Mouse (Mus musculus) CH12F3 (cell line): ENCODE results near the gene BC035947.
"Not testable (repeated sequence)": the region's sequence is repeated elsewhere in the genome, so short reads cannot be mapped to it uniquely, and the experiment has no call there.

ENCODE experiments used
- in situ Hi-C: fragments of 300-500 bp; cut with MboI; formaldehyde crosslinking; loops from 2 replicates; pipeline ENCODE4 v1.14.3; 2020; ENCODE audit warnings: low sequenced_read_pairs

Gene BC035947

GRCm38 (mm10) chr1:78502527-78502926 lies 9.4 kb downstream of the BC035947 start:
- in situ Hi-C loops, result no loop called here

GRCm38 (mm10) chr1:78501856-78502255 lies 10.1 kb downstream of the BC035947 start:
- in situ Hi-C loops, result not testable (repeated sequence)

- in situ Hi-C loops, result no loop called here
Observed at GRCm38 (mm10) chr1:78501036-78501435, 10.9 kb downstream of the BC035947 start.

- in situ Hi-C loops, result no loop called here
Observed at GRCm38 (mm10) chr1:78490143-78490542, 21.8 kb downstream of the BC035947 start.

- in situ Hi-C loops, result no loop called here
Observed at GRCm38 (mm10) chr1:78488752-78489492, 23.0 kb downstream of the BC035947 start, which contains the start of gene Farsb. Farsb (minus strand) TSS chr1:78488897.

GRCm38 (mm10) chr1:78488427-78488751 lies 23.6 kb downstream of the BC035947 start:
- in situ Hi-C loops, result no loop called here

- in situ Hi-C loops, result no loop called here
Observed at GRCm38 (mm10) chr1:78484361-78484760, 27.6 kb downstream of the BC035947 start.

GRCm38 (mm10) chr1:78483430-78483829 lies 28.5 kb downstream of the BC035947 start:
- in situ Hi-C loops, result no loop called here

- in situ Hi-C loops, result no loop called here
Observed at GRCm38 (mm10) chr1:78472441-78472840, 39.5 kb downstream of the BC035947 start.

GRCm38 (mm10) chr1:78454659-78455058 lies 57.3 kb downstream of the BC035947 start:
- in situ Hi-C loops, result no loop called here

- in situ Hi-C loops, result no loop called here
Observed at GRCm38 (mm10) chr1:78453886-78454285, 58.1 kb downstream of the BC035947 start.

GRCm38 (mm10) chr1:78452544-78452943 lies 59.4 kb downstream of the BC035947 start:
- in situ Hi-C loops, result no loop called here

GRCm38 (mm10) chr1:78451070-78451854 lies 60.7 kb downstream of the BC035947 start:
- in situ Hi-C loops, result no loop called here

- in situ Hi-C loops, result no loop called here
Observed at GRCm38 (mm10) chr1:78448091-78448490, 63.9 kb downstream of the BC035947 start.
